11 mouse cellular contexts compared by ENCODE assay signal in genomic region chr11:35348099-35348498, GRCm38 (mm10).
"Had no signal": no experiment of that assay in that cellular context is flagged by ENCODE, and none has a peak within 500 bp of the region (broad histone marks: within the 10 kb centered on the region; RNA-seq: fewer than 3 reads in every experiment).

No protein-coding gene starts in this region.

- H3K27me3 ChIP-seq: stomach, embryonic 15.5 days had no signal

- H3K4me3 ChIP-seq: limb, embryonic 12.5 days; midbrain, embryonic 13.5 days; stomach, embryonic 15.5 days had no signal

- ATAC-seq: midbrain, embryonic 13.5 days had no signal

- H3K9me3 ChIP-seq: limb, embryonic 12.5 days; midbrain, embryonic 13.5 days; stomach, embryonic 15.5 days had no signal

- DNase-seq: kidney, adult 9 months; kidney, postnatal 14 days; layer of hippocampus, adult 9-11 months; layer of hippocampus, postnatal 36 days; lung, adult 18-20 months; thymus, adult 2 months; thymus, postnatal 25 days had no signal

- H3K9ac ChIP-seq: limb, embryonic 12.5 days; liver, embryonic 14.5 days; midbrain, embryonic 13.5 days; stomach, embryonic 15.5 days had no signal

- H3K27ac ChIP-seq: limb, embryonic 12.5 days; liver, embryonic 14.5 days; midbrain, embryonic 13.5 days; stomach, embryonic 15.5 days had no signal

- H3K4me2 ChIP-seq: limb, embryonic 12.5 days; midbrain, embryonic 13.5 days; stomach, embryonic 15.5 days had no signal

- H3K4me1 ChIP-seq: stomach, embryonic 15.5 days had no signal

- H3K36me3 ChIP-seq: limb, embryonic 12.5 days; midbrain, embryonic 13.5 days; stomach, embryonic 15.5 days had no signal
